Mouse (Mus musculus) c-Kit-positive CD71-positive TER-119-positive erythroid progenitor cells, embryonic 14.5 days (primary cell): Measurements from ENCODE around the gene Gm15517.
A peak's percentile ranks its signal among the peaks of the same experiment; 100 is the strongest.
"Not testable (repeated sequence)": the region's sequence is repeated elsewhere in the genome, so short reads cannot be mapped to it uniquely, and the experiment has no call there.

Experiments used
- DNase-seq: peaks from one replicate; pipeline ENCODE4 v3.0.0-alpha.2; 2013; ENCODE audit warnings: low spot score

Gene Gm15517

GRCm38 (mm10) chr7:44269397-44269796, 8.2 kb downstream of the Gm15517 start:
- DNase-seq: no peak

- no peak for DNase-seq
Measured at GRCm38 (mm10) chr7:44271309-44271708, 10.1 kb downstream of the Gm15517 start.

GRCm38 (mm10) chr7:44272546-44272945, 11.3 kb downstream of the Gm15517 start:
- DNase-seq: no peak

GRCm38 (mm10) chr7:44273446-44273845, 12.2 kb downstream of the Gm15517 start:
- no peak for DNase-seq

GRCm38 (mm10) chr7:44274096-44274495, 12.8 kb downstream of the Gm15517 start:
- no peak for DNase-seq

GRCm38 (mm10) chr7:44275546-44275945, 14.3 kb downstream of the Gm15517 start:
- DNase-seq: no peak

GRCm38 (mm10) chr7:44276461-44277249, 15.4 kb downstream of the Gm15517 start:
- no peak for DNase-seq

GRCm38 (mm10) chr7:44277250-44277622, 16.0 kb downstream of the Gm15517 start:
- peak; percentile 29 for DNase-seq

GRCm38 (mm10) chr7:44280959-44281358, 19.7 kb downstream of the Gm15517 start:
- no peak for DNase-seq

- no peak for DNase-seq
Measured at GRCm38 (mm10) chr7:44281586-44281985, 20.3 kb downstream of the Gm15517 start.

GRCm38 (mm10) chr7:44287760-44288159, 26.5 kb downstream of the Gm15517 start:
- no peak for DNase-seq

GRCm38 (mm10) chr7:44290986-44291385, 29.7 kb downstream of the Gm15517 start:
- DNase-seq: no peak

GRCm38 (mm10) chr7:44291418-44291817, 30.2 kb downstream of the Gm15517 start:
- no peak for DNase-seq

GRCm38 (mm10) chr7:44297501-44297900, 36.3 kb downstream of the Gm15517 start:
- not testable (repeated sequence) for DNase-seq

- no peak for DNase-seq
Measured at GRCm38 (mm10) chr7:44303346-44304340, 42.4 kb downstream of the Gm15517 start.

- DNase-seq: no peak
Measured at GRCm38 (mm10) chr7:44304463-44304774, 43.2 kb downstream of the Gm15517 start.

GRCm38 (mm10) chr7:44304775-44305641, 43.8 kb downstream of the Gm15517 start:
- DNase-seq: peak; percentile 84

- peak; percentile 7 for DNase-seq
Measured at GRCm38 (mm10) chr7:44305686-44306085, 44.4 kb downstream of the Gm15517 start.

GRCm38 (mm10) chr7:44306516-44307240, 45.4 kb downstream of the Gm15517 start, which contains the start of gene Clec11a:
Gene Clec11a (minus strand): TSS chr7:44306902.
- DNase-seq: no peak

- DNase-seq: no peak
Measured at GRCm38 (mm10) chr7:44307261-44308020, 46.2 kb downstream of the Gm15517 start.
